Mouse (Mus musculus): ENCODE results near the gene Ficd.

The Ficd gene

GRCm38 (mm10) chr5:113730641-113731121 lies 4.9 kb upstream of the Ficd start:
- no peak for DNase-seq (ENCODE audit: low read depth)

GRCm38 (mm10) chr5:113731174-113731573 lies 4.4 kb upstream of the Ficd start:
- DNase-seq (ENCODE audit: low read depth) = no peak

GRCm38 (mm10) chr5:113732182-113732581 lies 3.4 kb upstream of the Ficd start:
- no peak for DNase-seq (ENCODE audit: low read depth)

- no peak for DNase-seq (ENCODE audit: low read depth)
These were observed 1.2 kb upstream of the Ficd start for GRCm38 (mm10) chr5:113734376-113734775.

GRCm38 (mm10) chr5:113735023-113735344 lies 619 bp upstream of the Ficd start:
- DNase-seq (ENCODE audit: low read depth) = no peak

GRCm38 (mm10) chr5:113736113-113736502 lies 505 bp downstream of the Ficd start:
- DNase-seq (ENCODE audit: low read depth) = no peak

GRCm38 (mm10) chr5:113736522-113737164 lies 1.0 kb downstream of the Ficd start:
- no peak for DNase-seq (ENCODE audit: low read depth)

GRCm38 (mm10) chr5:113737607-113738237 lies 2.1 kb downstream of the Ficd start:
- no peak for DNase-seq (ENCODE audit: low read depth)

GRCm38 (mm10) chr5:113747629-113748028 lies 12.0 kb downstream of the Ficd start:
- DNase-seq (ENCODE audit: low read depth) = no peak

GRCm38 (mm10) chr5:113748556-113749331 lies 13.1 kb downstream of the Ficd start:
- DNase-seq (ENCODE audit: low read depth) = no peak

- no peak for DNase-seq (ENCODE audit: low read depth)
These were observed 16.0 kb downstream of the Ficd start for GRCm38 (mm10) chr5:113751521-113752157.

- no peak for DNase-seq (ENCODE audit: low read depth)
These were observed 19.9 kb downstream of the Ficd start for GRCm38 (mm10) chr5:113755347-113756030.

GRCm38 (mm10) chr5:113761585-113761984 lies 26.0 kb downstream of the Ficd start:
- no peak for DNase-seq (ENCODE audit: low read depth)

GRCm38 (mm10) chr5:113764426-113764825 lies 28.8 kb downstream of the Ficd start:
- DNase-seq (ENCODE audit: low read depth) = no peak

- no peak for DNase-seq (ENCODE audit: low read depth)
These were observed 30.3 kb downstream of the Ficd start for GRCm38 (mm10) chr5:113765641-113766526.

- DNase-seq (ENCODE audit: low read depth) = no peak
These were observed 33.2 kb downstream of the Ficd start for GRCm38 (mm10) chr5:113768806-113769205.

GRCm38 (mm10) chr5:113771213-113772162 lies 35.9 kb downstream of the Ficd start:
- DNase-seq (ENCODE audit: low read depth) = peak; percentile 82

GRCm38 (mm10) chr5:113772450-113772895 lies 36.9 kb downstream of the Ficd start, which contains the start of the genes Sart3 and Iscu:
Sart3 (minus strand) TSS chr5:113772510.
Iscu (plus strand) TSS chr5:113772748.
- peak; percentile 85 for DNase-seq (ENCODE audit: low read depth)

GRCm38 (mm10) chr5:113772905-113773519 lies 37.4 kb downstream of the Ficd start:
- DNase-seq (ENCODE audit: low read depth) = no peak

All from c-Kit-positive CD71-positive TER-119-negative erythroid progenitor cells, embryonic 14.5 days (primary cell).